17 mouse cellular contexts compared by ENCODE assay signal in the genomic region with DNA sequence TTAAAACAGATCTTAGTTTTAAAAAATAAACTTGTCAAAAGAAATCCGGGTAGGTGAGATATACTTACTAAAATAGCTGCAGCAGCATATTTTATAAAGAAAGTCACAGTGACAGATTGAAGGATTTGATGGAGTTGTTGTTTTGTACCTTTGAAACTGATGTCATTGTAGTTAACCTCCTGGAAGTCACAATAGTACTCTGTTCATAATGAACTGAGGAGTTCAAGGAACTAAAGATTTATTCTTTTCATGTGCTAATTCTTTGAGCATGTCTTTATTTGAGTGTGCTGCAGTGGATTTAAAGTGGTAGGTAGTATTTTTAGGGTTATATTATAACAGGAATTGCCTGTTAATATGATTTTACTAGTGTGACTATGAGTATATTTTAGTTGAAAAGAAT.
A peak's percentile ranks its signal among the peaks of the same experiment; 100 is the strongest.
DNase-seq lines count a peak whose midpoint lies in the region; ATAC-seq and TF ChIP-seq lines count a peak whose summit lies in the region.
"Had no signal": no experiment of that assay in that cellular context is flagged by ENCODE, and none has a peak within 500 bp of the region (broad histone marks: within the 10 kb centered on the region; RNA-seq: fewer than 3 reads in every experiment).

No protein-coding gene starts in this region.

- no peak for ATAC-seq in forebrain, embryonic 14.5 days
- ATAC-seq in forebrain, embryonic 11.5 days (replicated peaks; ENCODE audit: low FRiP score): no peak; the same call in 1 of the 2 replicates
- ATAC-seq in midbrain, embryonic 11.5 days (ENCODE audit: low FRiP score): peak; percentile 67; the same call in 1 of the 2 replicates
- no peak for ATAC-seq in midbrain, postnatal 0 days (ENCODE audit: low FRiP score)
- ATAC-seq: forebrain, embryonic 16.5 days had no signal

- no peaks in the 10 kb centered on the region for H3K4me1 ChIP-seq in forebrain, embryonic 14.5 days (ENCODE audit: control insufficient read depth, insufficient read depth, low read length)
- no peaks in the 10 kb centered on the region for H3K4me1 ChIP-seq in forebrain, embryonic 11.5 days (replicated peaks; ENCODE audit: control insufficient read depth, insufficient read depth, low read length)
- no peaks in the 10 kb centered on the region for H3K4me1 ChIP-seq in midbrain, embryonic 11.5 days (ENCODE audit: control insufficient read depth, insufficient read depth, low read length)
- no peaks in the 10 kb centered on the region for H3K4me1 ChIP-seq in midbrain, postnatal 0 days (ENCODE audit: insufficient read depth, low read length)
- H3K4me1 ChIP-seq: embryonic facial prominence, embryonic 10.5 days; embryonic facial prominence, embryonic 12.5 days; forebrain, embryonic 12.5 days had no signal

- DNase-seq in forebrain, embryonic 14.5 days (ENCODE audit: low spot score): peak; percentile 8
- DNase-seq in forebrain, embryonic 11.5 days (ENCODE audit: low spot score): no peak
- no peak for DNase-seq in midbrain, embryonic 11.5 days (ENCODE audit: low spot score, missing footprints)
- no peak for DNase-seq in midbrain, postnatal 0 days (ENCODE audit: low spot score)
- no peak for DNase-seq in kidney, postnatal 36 days
- DNase-seq: adrenal gland, adult 2 months; adrenal gland, postnatal 10 days; adrenal gland, postnatal 25 days; cerebellum, adult 11-12 months; cerebellum, adult 2 months; cerebellum, adult 9-10 months; cerebellum, postnatal 10 days; cerebellum, postnatal 25 days had no signal

- no peaks in the 10 kb centered on the region for H3K9me3 ChIP-seq in forebrain, embryonic 14.5 days (replicated peaks; ENCODE audit: control insufficient read depth, low read length)
- H3K9me3 ChIP-seq in forebrain, embryonic 11.5 days (ENCODE audit: control insufficient read depth, low read length): no peaks in the 10 kb centered on the region
- no peaks in the 10 kb centered on the region for H3K9me3 ChIP-seq in midbrain, embryonic 11.5 days (ENCODE audit: control insufficient read depth, low read length)
- no peaks in the 10 kb centered on the region for H3K9me3 ChIP-seq in midbrain, postnatal 0 days (ENCODE audit: low read length)
- H3K9me3 ChIP-seq: embryonic facial prominence, embryonic 10.5 days; embryonic facial prominence, embryonic 12.5 days; forebrain, embryonic 12.5 days had no signal

- H3K27ac ChIP-seq in forebrain, embryonic 14.5 days (ENCODE audit: low read depth, low read length): no peak overlapping the region
- H3K27ac ChIP-seq in forebrain, embryonic 11.5 days (ENCODE audit: low read depth, low read length): no peak overlapping the region
- no peak overlapping the region for H3K27ac ChIP-seq in midbrain, embryonic 11.5 days (ENCODE audit: low read depth, low read length)
- H3K27ac ChIP-seq in midbrain, postnatal 0 days (ENCODE audit: low read depth, low read length): no peak overlapping the region
- H3K27ac ChIP-seq: embryonic facial prominence, embryonic 10.5 days; embryonic facial prominence, embryonic 12.5 days; forebrain, embryonic 12.5 days had no signal

- H3K9ac ChIP-seq in forebrain, embryonic 14.5 days (ENCODE audit: low read length): no peak overlapping the region
- no peak overlapping the region for H3K9ac ChIP-seq in forebrain, embryonic 11.5 days (ENCODE audit: low read length)
- no peak overlapping the region for H3K9ac ChIP-seq in midbrain, embryonic 11.5 days (ENCODE audit: low read length)
- no peak overlapping the region for H3K9ac ChIP-seq in midbrain, postnatal 0 days (replicated peaks; ENCODE audit: low read length, poor library complexity, severe bottlenecking)
- H3K9ac ChIP-seq: embryonic facial prominence, embryonic 12.5 days; forebrain, embryonic 12.5 days had no signal

- WGBS in forebrain, embryonic 14.5 days: 30% methylated on average over 1 of the region's 1 CpGs
- WGBS in forebrain, embryonic 11.5 days: 34% methylated on average over 1 of the region's 1 CpGs
- WGBS in midbrain, embryonic 11.5 days: 48% methylated on average over 1 of the region's 1 CpGs
- 31% methylated on average over 1 of the region's 1 CpGs for WGBS in midbrain, postnatal 0 days

- no peak for TF ChIP-seq CTCF in midbrain, postnatal 0 days (IDR thresholded peaks at IDR 0.05)

- no peaks in the 10 kb centered on the region for H3K36me3 ChIP-seq in forebrain, embryonic 14.5 days (ENCODE audit: control insufficient read depth, insufficient read depth, low read length)
- no peaks in the 10 kb centered on the region for H3K36me3 ChIP-seq in forebrain, embryonic 11.5 days (ENCODE audit: control insufficient read depth, insufficient read depth, low read length)
- no peaks in the 10 kb centered on the region for H3K36me3 ChIP-seq in midbrain, embryonic 11.5 days (ENCODE audit: control insufficient read depth, insufficient read depth, low read length)
- H3K36me3 ChIP-seq in midbrain, postnatal 0 days (ENCODE audit: insufficient read depth, low read length): no peaks in the 10 kb centered on the region
- H3K36me3 ChIP-seq: embryonic facial prominence, embryonic 10.5 days; embryonic facial prominence, embryonic 12.5 days; forebrain, embryonic 12.5 days had no signal

- H3K4me3 ChIP-seq in forebrain, embryonic 14.5 days (ENCODE audit: low read depth, low read length): no peak overlapping the region
- H3K4me3 ChIP-seq in forebrain, embryonic 11.5 days (ENCODE audit: low read depth, low read length): no peak overlapping the region
- no peak overlapping the region for H3K4me3 ChIP-seq in midbrain, embryonic 11.5 days (ENCODE audit: low read depth, low read length)
- H3K4me3 ChIP-seq in midbrain, postnatal 0 days (ENCODE audit: low read depth, low read length): no peak overlapping the region
- H3K4me3 ChIP-seq: embryonic facial prominence, embryonic 10.5 days; embryonic facial prominence, embryonic 12.5 days; forebrain, embryonic 12.5 days had no signal

- no peaks in the 10 kb centered on the region for H3K27me3 ChIP-seq in forebrain, embryonic 14.5 days (replicated peaks; ENCODE audit: control insufficient read depth, insufficient read depth, low read length)
- no peaks in the 10 kb centered on the region for H3K27me3 ChIP-seq in forebrain, embryonic 11.5 days (ENCODE audit: control insufficient read depth, insufficient read depth, low read length)
- H3K27me3 ChIP-seq in midbrain, embryonic 11.5 days (ENCODE audit: control insufficient read depth, insufficient read depth, low read length): no peaks in the 10 kb centered on the region
- H3K27me3 ChIP-seq in midbrain, postnatal 0 days (ENCODE audit: insufficient read depth, low read length): no peaks in the 10 kb centered on the region
- H3K27me3 ChIP-seq: embryonic facial prominence, embryonic 12.5 days; forebrain, embryonic 12.5 days had no signal

- H3K4me2 ChIP-seq in forebrain, embryonic 14.5 days (ENCODE audit: low read length): no peak overlapping the region
- H3K4me2 ChIP-seq in forebrain, embryonic 11.5 days (ENCODE audit: low read depth, low read length, severe bottlenecking): no peak overlapping the region
- H3K4me2 ChIP-seq in midbrain, embryonic 11.5 days: no peak overlapping the region
- no peak overlapping the region for H3K4me2 ChIP-seq in midbrain, postnatal 0 days (ENCODE audit: low read depth, low read length, poor library complexity, severe bottlenecking)
- H3K4me2 ChIP-seq: embryonic facial prominence, embryonic 12.5 days; forebrain, embryonic 12.5 days had no signal
